In the genomic region with DNA sequence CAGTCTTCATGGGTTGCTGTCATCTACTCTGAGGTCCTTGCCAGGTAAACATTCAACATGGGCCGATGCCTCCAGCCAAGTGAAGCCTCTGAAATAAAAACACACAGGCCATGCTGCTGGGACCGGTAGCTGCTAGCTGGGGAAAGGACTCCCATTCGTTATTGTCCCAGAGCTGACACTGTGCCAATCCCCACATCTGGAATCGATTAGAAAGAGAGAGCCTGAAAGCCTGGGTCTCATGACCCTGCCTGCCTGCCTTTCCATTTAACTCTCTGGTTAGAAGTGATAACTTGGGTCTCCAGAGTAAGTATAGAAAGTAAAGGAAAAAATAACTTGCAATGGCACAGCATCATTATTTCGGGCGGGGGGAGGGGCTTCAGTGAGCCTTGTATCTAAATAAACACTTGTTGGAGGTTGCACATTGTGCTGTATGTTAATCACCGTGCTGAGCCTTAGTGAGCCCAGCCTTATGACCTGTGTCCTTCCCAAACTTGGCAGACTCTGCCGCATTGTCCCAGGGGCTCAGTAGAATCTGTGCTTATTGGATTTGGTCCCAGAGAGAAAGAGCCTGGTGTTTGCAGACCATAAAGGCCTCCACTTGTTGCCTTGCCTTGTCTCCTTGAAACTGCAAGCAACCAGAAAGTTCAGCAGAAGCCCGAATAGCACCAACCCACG, we compare ENCODE assay signal across 9 mouse cellular contexts. TPM values are rescaled to one million over a fixed set of nuclear protein-coding genes. Genes with fewer than 3 reads are reported as not detected.
A peak's percentile ranks its signal among the peaks of the same experiment; 100 is the strongest.
DNase-seq lines count a peak whose midpoint lies in the region; ATAC-seq lines count a peak whose summit lies in the region.
"Had no signal": no experiment of that assay in that cellular context is flagged by ENCODE, and none has a peak within 500 bp of the region (broad histone marks: within the 10 kb centered on the region; RNA-seq: fewer than 3 reads in every experiment).

No protein-coding gene starts in this region.

- H3K9me3 ChIP-seq in neural tube, embryonic 11.5 days (ENCODE audit: control insufficient read depth, low read length), result no peaks in the 10 kb centered on the region

- no peak overlapping the region for H3K4me3 ChIP-seq in neural tube, embryonic 11.5 days (ENCODE audit: low read depth, low read length)

- H3K27ac ChIP-seq in neural tube, embryonic 11.5 days (ENCODE audit: low read depth, low read length), result peak overlapping the region; percentile 69; the same call in 1 of the 2 replicates

- no peak overlapping the region for H3K9ac ChIP-seq in neural tube, embryonic 11.5 days (ENCODE audit: low read length)

- intact Hi-C loops in gastrocnemius, postnatal 14 days (cut with DNase I; ENCODE audit: low total_unique reads), result no loop called here
- intact Hi-C loops in left cerebral cortex, postnatal 36 days (cut with DNase I), result no loop called here

- ATAC-seq in neural tube, embryonic 11.5 days (ENCODE audit: insufficient read depth, low FRiP score, low TSS enrichment), result no peak
- ATAC-seq in CD4-positive, CD25-positive, alpha-beta regulatory T cell, adult 4 months, result no peak

- 58% methylated on average over 10 of the region's 10 CpGs for whole genome bisulfite sequencing in neural tube, embryonic 11.5 days

- H3K4me1 ChIP-seq in neural tube, embryonic 11.5 days (ENCODE audit: control insufficient read depth, insufficient read depth, low read length), result peaks cover 9% of the 10 kb centered on the region

- H3K27me3 ChIP-seq in neural tube, embryonic 11.5 days (ENCODE audit: control insufficient read depth, insufficient read depth, low read length), result no peaks in the 10 kb centered on the region

- DNase-seq in cerebellum, adult 18-20 months, result peak; percentile 26 to 37
- no peak for DNase-seq in cerebellum, adult 8-10 months
- DNase-seq in adrenal gland, adult 2 months, result peak; percentile 69
- DNase-seq in gastrocnemius, postnatal 14 days, result peak; percentile 86
- DNase-seq in kidney, adult 9 months, result peak; percentile 35
- DNase-seq in neural tube, embryonic 11.5 days (ENCODE audit: low spot score), result peak; percentile 52
- no peak for DNase-seq in left cerebral cortex, postnatal 36 days (ENCODE audit: low spot score in 2 of 2)

- H3K36me3 ChIP-seq in neural tube, embryonic 11.5 days (ENCODE audit: control insufficient read depth, insufficient read depth, low read length), result no peaks in the 10 kb centered on the region

- no peak overlapping the region for H3K4me2 ChIP-seq in neural tube, embryonic 11.5 days (ENCODE audit: low read depth)

RNA-seq across cellular contexts. Expression of a gene that starts 9.0 kb away (rescaled TPM):
- total RNA-seq in adrenal gland, adult 2 months (2021), result 10 to 100 TPM; 30.7 to 69.6 TPM
- 80.5 and 129 TPM in 2 replicates for polyA plus RNA-seq in adrenal gland, adult 2 months (2012; rRNA removed)
- 10 to 100 TPM; 33.5 to 45.6 TPM for total RNA-seq in gastrocnemius, postnatal 14 days (2021)
- polyA plus RNA-seq in neural tube, embryonic 11.5 days (2014; fragmentation: Nextera tagmentation; extraction: Ambion mirVana), result 50.6 and 57.0 TPM in 2 replicates
- total RNA-seq in left cerebral cortex, postnatal 36 days (2021), result 1 to 10 TPM; 2.9 to 4.3 TPM
- polyA plus RNA-seq in CD4-positive, CD25-positive, alpha-beta regulatory T cell, adult 4 months (2017; shearing (Covaris generic)), result under 1 TPM; 0.40 to 0.75 TPM

RNA-seq across cellular contexts. Expression of a gene that starts 52.1 kb away (rescaled TPM):
- total RNA-seq in adrenal gland, adult 2 months (2021), result under 1 TPM in 1 of 2 experiments, not detected in 1; 0.49 TPM
- not detected in 2 replicates for polyA plus RNA-seq in adrenal gland, adult 2 months (2012; rRNA removed)
- total RNA-seq in gastrocnemius, postnatal 14 days (2021), result not detected
- not detected in 2 replicates for polyA plus RNA-seq in neural tube, embryonic 11.5 days (2014; fragmentation: Nextera tagmentation; extraction: Ambion mirVana)
- not detected for total RNA-seq in left cerebral cortex, postnatal 36 days (2021)
- polyA plus RNA-seq in CD4-positive, CD25-positive, alpha-beta regulatory T cell, adult 4 months (2017; shearing (Covaris generic)), result not detected
- polyA plus RNA-seq: C2C12 had no signal

Comparison
In these comparisons a context has a peak if more than half of its experiments do, and no peak if none do; other contexts are left out.
1. DNase-seq: peak in cerebellum, adult 18-20 months (2 of 2), adrenal gland, adult 2 months (single experiment), gastrocnemius, postnatal 14 days (single experiment), kidney, adult 9 months (single experiment) and neural tube, embryonic 11.5 days (single experiment); none in cerebellum, adult 8-10 months (single experiment) and left cerebral cortex, postnatal 36 days (0 of 2).
2. RNA of a gene that starts 9.0 kb away (total RNA-seq): 30.7 to 69.6 TPM in adrenal gland, adult 2 months and 33.5 to 45.6 TPM in gastrocnemius, postnatal 14 days; 2.9 to 4.3 TPM in left cerebral cortex, postnatal 36 days; every median in the first group is over 4 times any median in the second.